Mouse (Mus musculus): ENCODE measurements around the gene Fam43a. TPM values are rescaled to one million over a fixed set of nuclear protein-coding genes. Genes with fewer than 3 reads are reported as not detected.

The Fam43a gene
- polyA plus RNA-seq, 1 experiment from 2014 or later = 10.2 TPM

DNA sequence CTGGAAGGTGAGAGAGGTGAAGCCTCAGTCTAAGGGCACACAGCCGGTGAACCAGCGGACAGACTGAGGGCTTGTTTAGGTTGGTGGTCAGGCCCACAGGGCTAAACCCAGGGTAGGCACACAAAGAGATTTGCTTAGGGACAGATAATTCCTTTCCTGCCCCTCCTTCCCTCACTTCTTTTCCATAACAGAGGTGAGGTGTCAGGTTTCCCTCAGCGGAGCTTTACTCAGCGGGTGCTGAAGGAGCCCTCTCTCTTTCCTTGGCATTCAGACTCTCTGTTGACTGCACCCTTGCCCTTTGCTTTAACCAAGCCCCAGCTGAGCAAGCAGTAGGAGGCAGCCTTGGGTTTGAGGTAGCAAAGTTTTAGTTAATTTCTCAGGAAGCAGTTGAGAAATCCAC, 41.9 kb downstream of the Fam43a start:
- 35% methylated on average over 4 of the region's 4 CpGs for WGBS
- no peaks in the 10 kb centered on the region for H3K27me3 ChIP-seq (ENCODE audit: control insufficient read depth, insufficient read depth, low read length)

DNA sequence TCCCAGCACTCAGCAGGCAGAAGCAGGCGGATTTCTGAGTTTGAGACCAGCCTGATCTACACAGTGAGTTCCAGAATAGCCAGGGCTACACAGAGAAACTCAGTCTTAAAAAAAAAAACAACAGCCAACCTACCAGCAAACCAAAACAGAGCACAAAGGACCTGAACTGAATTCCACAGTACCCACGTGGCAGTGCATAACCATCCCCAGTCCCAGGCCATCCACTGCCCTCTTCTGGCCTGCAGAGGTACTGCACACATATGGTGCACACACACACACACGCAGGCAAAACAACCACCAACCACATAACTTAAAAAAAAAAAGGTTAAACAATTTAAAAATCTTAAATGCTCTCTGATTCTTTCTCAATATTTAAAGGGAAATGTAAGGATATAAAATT, 42.7 kb downstream of the Fam43a start:
- WGBS = 84% methylated on average over 3 of the region's 3 CpGs
- peaks cover 6% of the 10 kb centered on the region for H3K4me1 ChIP-seq (replicated peaks; ENCODE audit: control insufficient read depth, insufficient read depth, low read length)
- H3K27ac ChIP-seq = no peak overlapping the region
- ATAC-seq (ENCODE audit: low FRiP score) (no peak), DNase-seq (ENCODE audit: low spot score) (no peak)
- no peaks in the 10 kb centered on the region for H3K9me3 ChIP-seq (ENCODE audit: control insufficient read depth, low read length)
- no peak overlapping the region for H3K4me3 ChIP-seq (replicated peaks; ENCODE audit: low read length)
- no peaks in the 10 kb centered on the region for H3K36me3 ChIP-seq (replicated peaks; ENCODE audit: control insufficient read depth, insufficient read depth)
- no peak overlapping the region for H3K9ac ChIP-seq
- no peak overlapping the region for H3K4me2 ChIP-seq (replicated peaks)
- no peaks in the 10 kb centered on the region for H3K27me3 ChIP-seq (ENCODE audit: control insufficient read depth, insufficient read depth, low read length)

More for the DNA sequence above, 41.9 kb downstream of the Fam43a start:
- no peak for DNase-seq (ENCODE audit: low spot score)
- no peak for ATAC-seq (ENCODE audit: low FRiP score)
- H3K9ac ChIP-seq = no peak overlapping the region
- no peak overlapping the region for H3K4me2 ChIP-seq (replicated peaks)
- no peaks in the 10 kb centered on the region for H3K9me3 ChIP-seq (ENCODE audit: control insufficient read depth, low read length)
- H3K4me3 ChIP-seq (replicated peaks; ENCODE audit: low read length) = no peak overlapping the region
- no peak overlapping the region for H3K27ac ChIP-seq
- H3K4me1 ChIP-seq (replicated peaks; ENCODE audit: control insufficient read depth, insufficient read depth, low read length) = peaks cover 6% of the 10 kb centered on the region
- no peaks in the 10 kb centered on the region for H3K36me3 ChIP-seq (replicated peaks; ENCODE audit: control insufficient read depth, insufficient read depth)

DNA sequence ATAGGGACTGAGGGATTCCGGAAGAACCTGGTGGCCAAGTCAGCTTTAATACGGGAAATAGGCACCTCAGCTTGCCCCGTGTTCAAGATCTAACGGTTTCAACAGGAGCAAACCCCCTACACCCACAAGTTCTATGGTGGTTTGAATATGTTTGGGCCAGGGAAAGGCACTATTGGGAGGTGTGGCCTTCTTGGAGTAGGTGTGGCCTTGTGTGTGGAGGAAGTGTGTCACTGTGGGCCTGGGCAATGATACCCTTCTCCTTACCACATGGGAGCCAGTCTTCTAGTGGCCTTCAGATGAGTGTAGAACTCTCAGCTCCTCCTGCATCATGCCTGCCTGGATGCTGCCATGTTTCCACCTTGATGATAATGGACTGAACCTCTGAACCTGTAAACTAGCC, 45.5 kb downstream of the Fam43a start:
- Histone ChIP-seq H3K27me3 (ENCODE audit: control insufficient read depth, insufficient read depth, low read length) (no peaks in the 10 kb centered on the region), H3K27ac (no peak overlapping the region), H3K4me1 (replicated peaks; ENCODE audit: control insufficient read depth, insufficient read depth, low read length) (peaks cover 6% of the 10 kb centered on the region), H3K36me3 (replicated peaks; ENCODE audit: control insufficient read depth, insufficient read depth) (no peaks in the 10 kb centered on the region), H3K4me3 (replicated peaks; ENCODE audit: low read length) (no peak overlapping the region), H3K9me3 (ENCODE audit: control insufficient read depth, low read length) (peaks cover 5% of the 10 kb centered on the region; the same call in 1 of the 2 replicates), H3K4me2 (replicated peaks) (no peak overlapping the region), H3K9ac (no peak overlapping the region)
- DNase-seq (ENCODE audit: low spot score) (no peak), ATAC-seq (ENCODE audit: low FRiP score) (no peak)
- WGBS = 97% methylated on average over 4 of the region's 4 CpGs

DNA sequence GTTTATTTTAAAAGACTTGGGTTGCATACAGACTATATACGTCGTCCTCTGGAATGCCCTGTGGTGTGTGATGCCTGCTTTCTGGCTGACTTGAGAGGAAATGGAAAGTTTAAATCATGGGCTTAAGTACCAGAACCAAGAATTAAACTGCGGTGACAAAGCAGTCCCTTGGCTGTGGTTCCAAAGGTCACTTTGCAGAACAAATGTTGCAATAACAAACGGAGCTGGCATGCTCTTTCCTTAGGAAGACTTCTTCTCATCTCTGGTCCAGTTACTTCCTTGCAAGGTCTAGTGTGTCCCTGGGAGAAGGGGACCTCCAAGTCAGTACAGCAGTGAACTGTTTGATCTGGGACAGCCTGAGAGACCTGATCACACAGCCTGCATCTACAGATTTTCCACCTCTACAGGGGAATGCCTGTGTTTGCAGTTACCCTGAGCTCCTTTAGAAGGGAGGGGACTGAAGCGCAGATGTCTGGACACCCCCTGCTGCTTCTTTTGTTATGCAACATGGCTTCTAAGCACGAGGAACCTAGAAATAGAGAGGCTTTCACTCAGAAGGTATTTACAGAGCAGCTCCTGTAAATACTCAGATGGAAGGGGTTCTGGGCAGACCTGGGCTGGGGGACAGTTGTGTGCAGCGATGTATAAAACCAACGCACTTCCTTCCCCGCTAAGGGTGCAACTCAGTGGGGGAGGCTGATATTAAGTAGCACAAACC, 46.5 kb downstream of the Fam43a start:
- Histone ChIP-seq H3K9ac (no peak overlapping the region), H3K4me3 (replicated peaks; ENCODE audit: low read length) (no peak overlapping the region), H3K27ac (no peak overlapping the region), H3K4me2 (replicated peaks) (no peak overlapping the region), H3K36me3 (replicated peaks; ENCODE audit: control insufficient read depth, insufficient read depth) (no peaks in the 10 kb centered on the region), H3K27me3 (ENCODE audit: control insufficient read depth, insufficient read depth, low read length) (no peaks in the 10 kb centered on the region), H3K9me3 (ENCODE audit: control insufficient read depth, low read length) (peaks cover 5% of the 10 kb centered on the region; the same call in 1 of the 2 replicates), H3K4me1 (replicated peaks; ENCODE audit: control insufficient read depth, insufficient read depth, low read length) (peaks cover 6% of the 10 kb centered on the region)
- ATAC-seq (ENCODE audit: low FRiP score) (no peak), DNase-seq (ENCODE audit: low spot score) (no peak)
- WGBS = 28% methylated on average over 9 of the region's 9 CpGs

DNA sequence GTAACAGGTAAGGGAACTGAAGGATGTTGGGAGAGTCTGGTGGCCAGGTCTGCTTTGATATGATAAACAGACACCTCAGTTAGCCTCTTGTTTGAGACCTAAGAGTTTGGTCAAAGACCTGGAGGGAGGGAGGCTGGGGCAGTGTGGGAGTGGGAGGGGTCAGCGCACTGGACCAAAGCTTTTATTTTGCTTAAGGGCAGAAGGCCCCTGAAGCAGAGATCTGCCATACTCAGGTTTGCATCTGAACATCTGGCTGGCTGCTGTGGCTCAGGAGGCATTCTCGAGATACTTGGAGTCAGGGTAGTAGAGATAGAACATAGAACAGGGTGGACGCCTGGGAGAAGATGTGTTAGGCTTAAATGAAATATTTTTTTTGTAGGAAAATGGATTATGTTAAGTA, 47.3 kb downstream of the Fam43a start:
- Histone ChIP-seq H3K9me3 (ENCODE audit: control insufficient read depth, low read length) (peaks cover 5% of the 10 kb centered on the region; the same call in 1 of the 2 replicates), H3K4me3 (replicated peaks; ENCODE audit: low read length) (no peak overlapping the region), H3K27ac (no peak overlapping the region), H3K4me1 (replicated peaks; ENCODE audit: control insufficient read depth, insufficient read depth, low read length) (peaks cover 6% of the 10 kb centered on the region), H3K9ac (no peak overlapping the region), H3K36me3 (replicated peaks; ENCODE audit: control insufficient read depth, insufficient read depth) (no peaks in the 10 kb centered on the region), H3K27me3 (ENCODE audit: control insufficient read depth, insufficient read depth, low read length) (no peaks in the 10 kb centered on the region), H3K4me2 (replicated peaks) (no peak overlapping the region)
- DNase-seq (ENCODE audit: low spot score) (no peak), ATAC-seq (ENCODE audit: low FRiP score) (no peak)
- WGBS = 81% methylated on average over 3 of the region's 3 CpGs

DNA sequence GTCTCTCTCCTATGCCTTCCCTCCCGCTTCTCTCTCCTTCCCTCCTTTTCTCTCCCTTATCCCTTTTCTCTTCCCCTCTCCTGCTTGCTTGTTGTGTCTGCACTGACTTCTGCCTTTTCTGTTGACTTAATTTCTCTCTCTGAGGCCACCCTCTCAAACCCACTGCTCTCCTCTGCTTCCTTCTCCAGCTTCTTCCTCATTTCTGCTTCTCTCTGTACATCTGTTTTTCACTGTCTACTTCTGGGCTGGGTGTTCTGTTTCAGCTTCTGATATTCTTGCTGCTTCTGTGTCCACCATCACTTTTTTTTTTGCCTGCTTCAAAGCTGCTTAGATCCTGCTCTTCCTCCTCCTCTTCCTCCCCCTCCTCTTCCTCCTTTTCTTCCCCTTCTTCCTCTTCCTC, 51.8 kb downstream of the Fam43a start:
- no peaks in the 10 kb centered on the region for H3K36me3 ChIP-seq (replicated peaks; ENCODE audit: control insufficient read depth, insufficient read depth)
- H3K27me3 ChIP-seq (ENCODE audit: control insufficient read depth, insufficient read depth, low read length) = no peaks in the 10 kb centered on the region
- no peak overlapping the region for H3K4me2 ChIP-seq (replicated peaks)
- H3K4me1 ChIP-seq (replicated peaks; ENCODE audit: control insufficient read depth, insufficient read depth, low read length) = peaks cover 6% of the 10 kb centered on the region
- H3K27ac ChIP-seq = no peak overlapping the region
- H3K9ac ChIP-seq = no peak overlapping the region
- 80% methylated on average over 1 of the region's 1 CpGs for WGBS
- no peak overlapping the region for H3K4me3 ChIP-seq (replicated peaks; ENCODE audit: low read length)
- ATAC-seq (ENCODE audit: low FRiP score) (no peak), DNase-seq (ENCODE audit: low spot score) (no peak)
- peaks cover 5% of the 10 kb centered on the region; the same call in 1 of the 2 replicates for H3K9me3 ChIP-seq (ENCODE audit: control insufficient read depth, low read length)

Other genes starting within 250 kb of the Fam43a start
- gene Atp13a3, start 193.7 kb upstream of the Fam43a start, polyA plus RNA-seq (2014; fragmentation: Nextera tagmentation; extraction: Ambion mirVana) = 12.3 and 13.4 TPM in 2 replicates
- gene Tmem44, start 48.9 kb upstream of the Fam43a start, polyA plus RNA-seq (2014; fragmentation: Nextera tagmentation; extraction: Ambion mirVana) = 63.9 and 76.4 TPM in 2 replicates
- 44.3 and 50.0 TPM in 2 replicates for gene Lsg1, start 12.1 kb upstream of the Fam43a start, polyA plus RNA-seq (2014; fragmentation: Nextera tagmentation; extraction: Ambion mirVana)